ENCODE assay signal across 14 mouse cellular contexts in genomic region chr10:77626036-77626435, GRCm38 (mm10). TPM values are rescaled to one million over a fixed set of nuclear protein-coding genes. Genes with fewer than 3 reads are reported as not detected.
A peak's percentile ranks its signal among the peaks of the same experiment; 100 is the strongest.
DNase-seq lines count a peak whose midpoint lies in the region; ATAC-seq lines count a peak whose summit lies in the region.
"Had no signal": no experiment of that assay in that cellular context is flagged by ENCODE, and none has a peak within 500 bp of the region (broad histone marks: within the 10 kb centered on the region; RNA-seq: fewer than 3 reads in every experiment).

No protein-coding gene starts in this region.

- no peak for ATAC-seq in liver, embryonic 13.5 days (ENCODE audit: low read depth)
- ATAC-seq in liver, embryonic 11.5 days (replicated peaks; ENCODE audit: low FRiP score): no peak
- ATAC-seq in liver, embryonic 16.5 days (ENCODE audit: low read depth): no peak
- ATAC-seq: intestine, embryonic 16.5 days had no signal

- peaks cover 54% of the 10 kb centered on the region for H3K4me1 ChIP-seq in liver, embryonic 13.5 days (replicated peaks)
- H3K4me1 ChIP-seq in liver, embryonic 11.5 days (replicated peaks; ENCODE audit: control insufficient read depth, insufficient read depth, low read length): peaks cover 26% of the 10 kb centered on the region
- H3K4me1 ChIP-seq in liver, embryonic 16.5 days (ENCODE audit: control insufficient read depth, low read depth, low read length): peaks cover 37% of the 10 kb centered on the region

- H3K9ac ChIP-seq in liver, embryonic 13.5 days: no peak overlapping the region
- H3K9ac ChIP-seq in liver, embryonic 11.5 days (ENCODE audit: low read depth, low read length): no peak overlapping the region
- no peak overlapping the region for H3K9ac ChIP-seq in liver, embryonic 16.5 days (ENCODE audit: low read depth, low read length)
- H3K9ac ChIP-seq: hindbrain, embryonic 13.5 days; liver, embryonic 14.5 days had no signal

- DNase-seq in heart, adult 11 months: peak; percentile 94
- DNase-seq in heart, postnatal 25 days (ENCODE audit: low spot score): no peak
- DNase-seq in liver, embryonic 13.5 days: no peak
- DNase-seq in liver, embryonic 11.5 days (ENCODE audit: low spot score): no peak
- peak; percentile 84 for DNase-seq in adipocyte (ENCODE audit: low spot score)
- DNase-seq in cerebellum, adult 8-10 months: no peak
- DNase-seq: cerebellum, postnatal 36 days; right cerebral cortex, postnatal 4 days had no signal

- H3K36me3 ChIP-seq in liver, embryonic 13.5 days: peaks cover 39% of the 10 kb centered on the region
- H3K36me3 ChIP-seq in liver, embryonic 11.5 days (ENCODE audit: control insufficient read depth, insufficient read depth, low read length): peaks cover 2% of the 10 kb centered on the region; the same call in 1 of the 2 replicates
- no peaks in the 10 kb centered on the region for H3K36me3 ChIP-seq in liver, embryonic 16.5 days (ENCODE audit: control insufficient read depth, insufficient read depth)
- H3K36me3 ChIP-seq: hindbrain, embryonic 13.5 days had no signal

- intact Hi-C loops in heart, postnatal 25 days (cut with DNase I): loop anchor here (5.0 to 10.0 kb wide), 4 partner anchors 101 to 539 kb away; partner anchors contain the start of genes D10Jhu81e, Fam207a and Gm10100

- no peak overlapping the region for H3K4me3 ChIP-seq in liver, embryonic 13.5 days (replicated peaks)
- H3K4me3 ChIP-seq in liver, embryonic 11.5 days (ENCODE audit: low read depth, low read length): no peak overlapping the region
- H3K4me3 ChIP-seq in liver, embryonic 16.5 days (ENCODE audit: low read depth, low read length): no peak overlapping the region
- H3K4me3 ChIP-seq: hindbrain, embryonic 13.5 days had no signal

- peak overlapping the region; percentile 29; the same call in 1 of the 2 replicates for H3K27ac ChIP-seq in liver, embryonic 13.5 days
- H3K27ac ChIP-seq in liver, embryonic 11.5 days (ENCODE audit: low read depth, low read length): no peak overlapping the region
- peak overlapping the region; percentile 23; the same call in 1 of the 2 replicates for H3K27ac ChIP-seq in liver, embryonic 16.5 days (ENCODE audit: low read length)
- H3K27ac ChIP-seq: hindbrain, embryonic 13.5 days; kidney, postnatal 0 days; liver, embryonic 14.5 days had no signal

- no peak overlapping the region for H3K4me2 ChIP-seq in liver, embryonic 13.5 days
- H3K4me2 ChIP-seq in liver, embryonic 11.5 days: no peak overlapping the region
- no peak overlapping the region for H3K4me2 ChIP-seq in liver, embryonic 16.5 days (ENCODE audit: low read depth, low read length)
- H3K4me2 ChIP-seq: hindbrain, embryonic 13.5 days had no signal

- H3K27me3 ChIP-seq in liver, embryonic 13.5 days: no peaks in the 10 kb centered on the region
- no peaks in the 10 kb centered on the region for H3K27me3 ChIP-seq in liver, embryonic 11.5 days (replicated peaks; ENCODE audit: control insufficient read depth, insufficient read depth, low read length)
- no peaks in the 10 kb centered on the region for H3K27me3 ChIP-seq in liver, embryonic 16.5 days (ENCODE audit: control insufficient read depth, insufficient read depth, low read depth, low read length)
- H3K27me3 ChIP-seq: hindbrain, embryonic 13.5 days; megakaryocyte, embryonic 14.5 days had no signal

- 70% methylated on average over 7 of the region's 7 CpGs for WGBS in liver, embryonic 13.5 days (ENCODE audit: insufficient replicate concordance)
- 85% methylated on average over 7 of the region's 7 CpGs for WGBS in liver, embryonic 11.5 days
- 71% methylated on average over 7 of the region's 7 CpGs for whole genome bisulfite sequencing in liver, embryonic 16.5 days (ENCODE audit: insufficient replicate concordance)

- no peaks in the 10 kb centered on the region for H3K9me3 ChIP-seq in liver, embryonic 13.5 days (replicated peaks)
- H3K9me3 ChIP-seq in liver, embryonic 11.5 days (ENCODE audit: control insufficient read depth, low read length): no peaks in the 10 kb centered on the region
- H3K9me3 ChIP-seq in liver, embryonic 16.5 days (replicated peaks; ENCODE audit: control insufficient read depth, low read length): no peaks in the 10 kb centered on the region
- H3K9me3 ChIP-seq: hindbrain, embryonic 13.5 days; megakaryocyte, embryonic 14.5 days had no signal

RNA-seq across cellular contexts. Expression of gene Ube2g2, which starts 4.0 kb away (rescaled TPM):
- 10 to 100 TPM; 66.7 to 68.4 TPM for total RNA-seq in heart, postnatal 25 days (2021)
- 47.2 and 50.1 TPM in 2 replicates for polyA plus RNA-seq in liver, embryonic 13.5 days (2015; fragmentation: Nextera tagmentation; extraction: Ambion mirVana)
- polyA plus RNA-seq in liver, embryonic 11.5 days (2014; fragmentation: Nextera tagmentation; extraction: Ambion mirVana): 62.1 and 67.9 TPM in 2 replicates
- 43.7 and 46.3 TPM in 2 replicates for polyA plus RNA-seq in liver, embryonic 16.5 days (2015; fragmentation: Nextera tagmentation; extraction: Ambion mirVana)

RNA-seq across cellular contexts. Expression of gene Gm49325, which starts 20.0 kb away (rescaled TPM):
- total RNA-seq in heart, postnatal 25 days (2021): 10 to 100 TPM; 10.3 to 11.7 TPM
- polyA plus RNA-seq in liver, embryonic 13.5 days (2015; fragmentation: Nextera tagmentation; extraction: Ambion mirVana): 1.1 and 5.3 TPM in 2 replicates
- 1.8 and 4.5 TPM in 2 replicates for polyA plus RNA-seq in liver, embryonic 11.5 days (2014; fragmentation: Nextera tagmentation; extraction: Ambion mirVana)
- 0.61 TPM in 1 of 2 replicates, not detected in the other for polyA plus RNA-seq in liver, embryonic 16.5 days (2015; fragmentation: Nextera tagmentation; extraction: Ambion mirVana)
- polyA plus RNA-seq: intestine, embryonic 16.5 days had no signal

RNA-seq across cellular contexts. Expression of gene Sumo3, which starts 20.1 kb away (rescaled TPM):
- 10 to 100 TPM; 54.8 to 61.2 TPM for total RNA-seq in heart, postnatal 25 days (2021)
- 118 and 127 TPM in 2 replicates for polyA plus RNA-seq in liver, embryonic 13.5 days (2015; fragmentation: Nextera tagmentation; extraction: Ambion mirVana)
- polyA plus RNA-seq in liver, embryonic 11.5 days (2014; fragmentation: Nextera tagmentation; extraction: Ambion mirVana): 249 and 271 TPM in 2 replicates
- polyA plus RNA-seq in liver, embryonic 16.5 days (2015; fragmentation: Nextera tagmentation; extraction: Ambion mirVana): 82.3 and 92.2 TPM in 2 replicates

RNA-seq across cellular contexts. Expression of gene Pttg1ip, which starts 44.5 kb away (rescaled TPM):
- 100 to 1,000 TPM; 124 to 138 TPM for total RNA-seq in heart, postnatal 25 days (2021)
- 64.1 and 73.2 TPM in 2 replicates for polyA plus RNA-seq in liver, embryonic 13.5 days (2015; fragmentation: Nextera tagmentation; extraction: Ambion mirVana)
- 94.0 and 99.7 TPM in 2 replicates for polyA plus RNA-seq in liver, embryonic 11.5 days (2014; fragmentation: Nextera tagmentation; extraction: Ambion mirVana)
- 87.3 and 94.5 TPM in 2 replicates for polyA plus RNA-seq in liver, embryonic 16.5 days (2015; fragmentation: Nextera tagmentation; extraction: Ambion mirVana)

Comparison
In these comparisons a context has a peak if more than half of its experiments do, and no peak if none do; other contexts are left out.
1. DNase-seq: peak in heart, adult 11 months (single experiment) and adipocyte (single experiment); none in heart, postnatal 25 days (single experiment), liver, embryonic 13.5 days (single experiment), liver, embryonic 11.5 days (single experiment) and cerebellum, adult 8-10 months (single experiment).